Mouse (Mus musculus) urinary bladder, postnatal 4 days (tissue): Measurements from ENCODE around the gene Dgki.

Source experiments
- DNase-seq, 2 experiments: peaks; one replicate each; pipeline ENCODE4 v3.0.0; 2021 to 2022; ENCODE audit warnings: low spot score in 2 of 2

The Dgki gene

DNA sequence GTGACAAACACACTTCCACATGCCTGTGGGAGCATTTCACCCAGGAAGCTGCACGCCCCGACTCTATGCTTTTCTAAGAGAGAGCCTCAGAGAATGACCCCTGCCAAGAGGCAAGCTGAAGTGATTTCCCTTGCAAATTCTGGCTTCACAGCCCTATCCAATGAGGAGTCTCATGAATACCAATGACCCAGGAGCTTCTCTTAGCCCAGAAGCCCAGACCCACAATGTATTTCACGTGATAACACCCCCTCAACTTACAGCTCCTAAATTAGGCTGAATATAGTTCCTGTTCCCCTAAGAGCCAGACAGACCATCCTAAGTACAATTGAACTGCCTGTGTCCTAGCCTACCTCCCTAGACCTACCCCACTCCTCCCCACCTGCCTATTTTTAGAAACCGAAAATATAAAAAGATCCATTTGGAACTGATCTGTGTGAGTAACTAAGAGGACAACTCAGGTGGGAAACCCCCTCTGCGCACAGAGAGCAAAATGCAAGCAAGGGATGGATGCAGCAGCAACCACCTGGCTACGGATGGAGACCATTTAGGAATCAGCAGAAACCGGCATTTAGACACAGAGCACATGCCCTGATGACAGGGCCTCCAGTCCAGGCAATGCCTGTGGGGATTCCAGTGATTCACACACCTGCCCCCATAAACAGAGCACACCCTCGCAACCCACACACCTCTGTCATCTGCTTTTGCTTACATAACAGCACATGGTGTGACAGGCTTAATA lies 2.1 kb downstream of the Dgki start:
- no peak for DNase-seq

GRCm38 (mm10) chr6:37292068-37292467 lies 7.9 kb downstream of the Dgki start:
- DNase-seq: no peak

GRCm38 (mm10) chr6:37291171-37291570 lies 8.8 kb downstream of the Dgki start:
- no peak for DNase-seq

DNA sequence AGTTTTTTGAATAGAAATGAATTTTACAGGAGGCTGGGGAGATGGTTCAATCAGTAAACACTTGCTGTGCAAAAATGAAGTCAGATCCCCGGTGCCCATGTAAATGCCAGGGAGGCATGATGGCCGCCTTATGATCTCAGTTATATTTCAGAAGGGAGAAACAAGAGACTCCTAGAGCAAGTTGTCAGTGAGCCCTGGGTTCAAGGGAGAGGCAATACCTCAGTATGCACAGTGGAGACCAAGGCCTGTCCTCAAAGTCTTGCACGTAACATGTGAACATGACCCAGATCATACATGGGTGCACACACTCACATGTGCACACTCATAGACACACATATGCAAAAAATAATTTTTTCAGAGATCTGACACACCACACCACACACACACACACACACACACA lies 9.3 kb downstream of the Dgki start:
- no peak for DNase-seq

DNA sequence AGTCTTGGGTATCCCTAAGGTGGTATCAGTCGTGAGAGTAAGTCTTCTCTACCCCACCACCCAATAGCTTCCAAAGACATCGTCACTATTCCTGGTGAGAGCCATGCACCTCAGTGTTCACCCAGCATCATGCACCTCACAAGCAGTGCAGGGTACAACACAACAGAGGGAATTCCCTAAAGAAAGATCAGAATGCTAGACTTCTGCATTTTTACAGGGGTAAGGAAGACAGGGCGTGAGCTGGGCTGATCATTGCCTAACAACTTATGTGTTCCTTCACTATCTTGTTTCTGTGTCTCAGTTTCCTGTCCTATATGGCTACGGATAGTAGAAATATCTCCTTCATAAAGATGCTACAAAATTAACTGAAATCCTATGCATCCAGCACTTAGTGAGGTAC lies 13.8 kb downstream of the Dgki start:
- DNase-seq: no peak

DNA sequence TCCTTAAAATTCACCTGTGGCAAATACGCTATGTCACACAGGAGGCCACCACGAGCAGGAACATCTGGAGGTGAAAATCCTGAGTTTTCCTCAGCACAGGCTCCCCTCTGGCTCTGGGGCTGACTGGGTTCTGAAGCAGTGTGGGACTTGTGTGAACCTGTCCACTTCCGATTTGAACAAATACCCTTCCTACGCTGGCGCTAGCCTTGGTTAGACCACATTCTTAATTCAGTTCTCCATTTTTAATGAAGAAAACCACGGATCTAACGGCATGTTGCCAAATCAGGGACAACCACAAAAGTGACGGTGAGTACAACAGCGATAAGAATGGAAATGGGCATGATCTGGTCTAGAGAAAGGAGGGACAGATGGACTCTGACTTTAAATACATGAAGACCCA lies 15.1 kb downstream of the Dgki start:
- no peak for DNase-seq

DNA sequence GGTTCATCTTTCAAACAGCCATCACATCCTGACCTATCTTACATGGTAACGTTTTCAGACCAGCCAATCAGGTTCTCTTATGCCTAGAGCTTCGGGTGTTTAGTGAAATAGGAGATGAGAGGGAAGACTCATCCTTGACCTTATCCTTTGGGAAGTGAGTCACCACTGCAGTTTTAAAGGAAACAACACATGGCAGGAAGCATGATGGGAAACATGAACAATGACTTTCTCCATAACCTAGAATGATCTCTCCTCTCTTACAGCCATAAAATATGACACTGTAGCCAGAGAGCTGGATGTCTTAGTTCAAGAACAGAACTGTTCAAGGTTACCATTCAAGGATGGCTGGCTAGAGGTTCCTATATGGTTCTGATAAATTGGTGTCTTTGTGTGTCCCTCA lies 16.6 kb downstream of the Dgki start:
- DNase-seq: no peak

DNA sequence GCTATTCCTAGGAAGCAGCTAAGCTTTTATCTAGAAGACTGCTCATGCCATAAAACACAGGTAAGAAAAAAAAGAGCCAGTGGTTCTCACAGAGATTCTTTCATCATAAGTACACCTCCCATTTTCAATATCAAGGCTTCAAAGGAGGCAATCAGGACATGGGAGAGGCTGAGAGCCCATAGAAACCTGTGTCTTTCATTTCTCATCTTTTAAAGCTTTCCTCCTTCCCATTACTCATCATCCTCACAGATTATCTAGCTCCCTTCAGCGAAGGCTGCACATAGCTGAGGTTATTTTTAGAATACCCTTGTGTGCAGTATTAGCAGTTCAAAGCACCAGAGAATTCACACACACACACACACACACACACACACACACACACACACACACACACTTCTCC lies 17.3 kb downstream of the Dgki start:
- no peak for DNase-seq

- DNase-seq: no peak
Measured at GRCm38 (mm10) chr6:37276834-37277715, 22.9 kb downstream of the Dgki start.

GRCm38 (mm10) chr6:37276181-37276580 lies 23.8 kb downstream of the Dgki start:
- no peak for DNase-seq

GRCm38 (mm10) chr6:37270905-37271591 lies 28.9 kb downstream of the Dgki start:
- DNase-seq: no peak

GRCm38 (mm10) chr6:37268589-37268988 lies 31.4 kb downstream of the Dgki start:
- no peak for DNase-seq

DNA sequence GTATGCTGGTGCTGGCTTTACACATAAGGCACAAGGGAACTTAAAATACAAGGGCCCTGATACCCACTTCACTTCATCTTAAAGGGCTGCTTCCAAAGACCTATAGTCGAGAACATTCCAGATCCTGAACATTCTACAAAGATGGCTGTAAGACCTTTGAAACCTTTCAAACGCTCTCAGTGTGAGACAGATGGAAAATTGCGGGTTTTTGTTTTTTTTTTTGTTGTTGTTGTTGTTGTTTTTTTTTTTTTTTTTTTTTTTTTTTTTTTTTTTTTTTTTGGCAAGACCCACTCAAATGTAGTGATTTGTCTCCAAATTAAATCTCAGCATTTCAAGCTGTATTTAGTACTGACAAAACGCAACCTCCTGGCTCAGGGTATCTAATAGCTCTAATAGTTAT lies 32.0 kb downstream of the Dgki start:
- no peak for DNase-seq

DNA sequence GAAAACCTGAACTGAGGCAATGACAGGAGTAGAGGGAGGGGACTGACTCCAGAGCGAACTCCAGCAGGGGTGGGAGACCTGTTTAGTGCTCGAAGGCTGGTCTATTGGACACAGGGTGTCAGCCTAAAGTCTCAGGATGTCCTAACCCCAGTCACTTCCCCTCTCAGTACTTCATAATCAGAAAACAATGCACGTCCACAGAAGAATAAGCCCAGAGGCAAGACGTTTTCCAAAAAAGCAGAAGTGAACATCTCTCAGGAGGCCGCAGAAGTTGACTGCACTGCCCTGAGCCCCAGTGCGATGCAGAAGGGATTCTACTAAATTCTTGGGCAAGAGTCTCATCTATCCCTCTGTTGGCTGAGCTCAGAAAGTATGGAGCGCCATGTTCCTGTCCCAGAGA lies 37.5 kb downstream of the Dgki start:
- no peak for DNase-seq

GRCm38 (mm10) chr6:37261236-37261852 lies 38.6 kb downstream of the Dgki start:
- DNase-seq: no peak

DNA sequence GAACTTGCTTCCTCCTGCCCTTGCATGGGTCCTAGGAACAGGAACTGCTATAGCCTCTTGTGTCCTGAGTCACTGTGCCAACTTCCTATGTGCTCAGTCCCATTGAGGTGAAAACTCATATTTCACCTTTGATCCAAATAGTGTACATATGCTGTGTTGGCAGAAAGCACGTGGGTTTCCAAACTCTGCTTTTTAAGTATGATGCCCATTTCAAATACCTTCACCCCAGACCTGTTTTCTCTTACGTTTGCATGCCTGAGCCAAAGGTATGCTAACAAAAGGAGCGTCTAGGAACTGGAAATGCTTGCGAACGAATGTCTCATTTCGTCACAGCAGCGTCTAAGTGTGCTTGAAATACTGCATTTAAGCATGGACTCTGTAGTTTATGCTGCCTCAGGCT lies 41.3 kb downstream of the Dgki start:
- DNase-seq: no peak

DNA sequence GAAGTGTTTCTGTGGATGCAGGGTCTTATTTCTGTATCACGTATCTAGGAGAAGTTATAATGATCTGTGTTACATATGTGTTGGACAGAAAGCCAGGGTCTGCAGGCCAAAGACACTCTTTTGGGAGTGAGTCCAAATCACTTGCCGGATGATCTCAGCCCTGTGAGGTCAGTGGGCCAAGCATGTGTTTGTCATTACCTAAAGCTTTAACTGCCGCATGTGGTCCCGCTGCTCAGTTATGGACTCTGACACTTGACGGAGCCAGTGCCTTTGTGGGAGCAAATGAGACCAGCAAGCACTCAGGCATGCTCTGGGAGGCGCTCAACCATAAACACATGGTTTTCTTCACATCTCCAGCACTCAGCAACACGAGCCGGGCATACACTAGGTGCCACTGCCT lies 45.8 kb downstream of the Dgki start:
- no peak for DNase-seq

GRCm38 (mm10) chr6:37252536-37252935 lies 47.4 kb downstream of the Dgki start:
- no peak for DNase-seq

- no peak for DNase-seq
Measured at GRCm38 (mm10) chr6:37250671-37251070, 49.3 kb downstream of the Dgki start.

GRCm38 (mm10) chr6:37245757-37246156 lies 54.2 kb downstream of the Dgki start:
- DNase-seq: no peak

DNA sequence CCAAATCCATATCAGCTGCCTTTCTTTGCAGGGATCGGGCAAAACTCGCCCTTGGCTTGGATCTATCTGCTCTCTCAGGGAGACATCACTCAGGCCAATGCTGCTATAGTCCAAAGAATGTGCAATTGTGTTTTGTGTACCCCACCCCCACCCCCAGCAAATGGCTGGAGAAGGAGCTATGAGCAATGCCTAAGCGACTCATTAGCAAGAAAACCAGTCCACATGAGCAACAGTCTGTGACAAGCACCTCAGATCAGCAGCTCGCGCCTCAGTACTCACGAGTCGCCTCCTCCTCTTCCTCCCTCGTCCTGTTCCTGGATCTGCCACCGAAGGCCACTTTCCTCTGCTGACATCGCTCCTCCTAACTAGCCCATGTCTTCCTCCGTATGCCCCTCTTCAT lies 55.9 kb downstream of the Dgki start:
- DNase-seq: no peak

- no peak for DNase-seq
Measured at GRCm38 (mm10) chr6:37242769-37243121, 57.2 kb downstream of the Dgki start.
